Mouse (Mus musculus): ENCODE data around the gene Chchd1.
"Not testable (repeated sequence)": the region's sequence is repeated elsewhere in the genome, so short reads cannot be mapped to it uniquely, and the experiment has no call there.

The Chchd1 gene

GRCm38 (mm10) chr14:20691772-20692171, 11.0 kb upstream of the Chchd1 start:
- DNase-seq = no peak

DNA sequence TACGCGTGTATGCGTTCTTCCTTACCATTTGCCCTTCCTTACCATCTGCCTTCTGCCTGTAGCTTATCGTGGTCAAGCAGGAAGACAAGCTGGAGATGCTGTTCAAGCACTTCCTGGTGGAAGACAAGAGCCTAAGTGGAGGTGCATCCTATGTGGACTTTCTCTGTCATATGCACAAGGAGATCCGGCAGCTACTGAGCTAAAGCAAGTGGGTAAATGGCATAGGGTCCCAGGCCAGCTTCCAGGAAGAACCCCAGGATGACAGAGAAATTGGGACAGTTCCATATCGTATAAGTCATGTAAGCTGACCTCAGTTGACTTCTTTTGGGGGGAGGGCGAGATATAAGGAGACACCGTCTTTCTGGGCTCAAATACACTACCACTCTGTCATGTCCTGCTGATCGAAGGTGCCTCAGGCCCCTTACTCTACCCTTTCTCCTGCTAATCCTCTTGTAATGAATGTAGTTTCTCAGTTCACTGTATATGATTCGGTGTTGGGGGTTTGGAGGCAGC, 9.2 kb upstream of the Chchd1 start:
- DNase-seq = no peak

DNA sequence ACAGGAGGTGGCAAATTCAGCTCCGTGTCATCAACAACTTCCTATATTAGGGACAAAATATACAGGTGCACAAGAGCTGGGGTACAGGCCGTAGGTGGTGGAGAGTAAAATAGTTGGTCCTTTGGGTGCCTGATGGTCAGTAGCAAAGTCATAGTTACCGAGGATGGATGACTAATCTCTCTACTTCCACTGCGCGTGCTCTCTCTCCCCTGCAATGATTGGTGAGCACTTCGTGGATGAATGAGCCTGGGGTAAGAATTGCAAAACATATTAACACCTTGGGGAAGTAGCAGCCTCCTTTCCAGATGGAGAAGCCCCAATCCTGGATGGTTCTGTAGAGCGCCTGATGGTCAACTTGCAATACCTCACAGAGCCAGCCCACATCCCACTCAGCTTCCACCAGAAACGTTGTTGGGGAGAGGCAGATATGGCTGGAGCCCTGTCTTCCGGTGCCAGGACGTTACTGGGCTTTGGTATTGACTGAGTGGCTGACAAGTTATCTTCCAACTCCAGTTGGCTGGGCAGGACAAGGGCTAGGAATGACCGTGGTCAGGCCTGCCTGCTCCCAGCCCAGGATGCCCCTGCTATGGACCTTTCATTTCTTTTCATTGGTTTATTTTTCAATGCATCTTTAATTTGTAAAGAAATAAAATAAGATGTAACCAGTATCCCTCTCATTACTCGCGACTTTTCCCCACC, 8.5 kb upstream of the Chchd1 start:
- DNase-seq = no peak

- peak; percentile 86 for DNase-seq
Observed at GRCm38 (mm10) chr14:20694884-20695760, 7.7 kb upstream of the Chchd1 start, which contains the start of gene Fut11. Gene Fut11, plus strand, starts transcription at chr14:20694968.

DNA sequence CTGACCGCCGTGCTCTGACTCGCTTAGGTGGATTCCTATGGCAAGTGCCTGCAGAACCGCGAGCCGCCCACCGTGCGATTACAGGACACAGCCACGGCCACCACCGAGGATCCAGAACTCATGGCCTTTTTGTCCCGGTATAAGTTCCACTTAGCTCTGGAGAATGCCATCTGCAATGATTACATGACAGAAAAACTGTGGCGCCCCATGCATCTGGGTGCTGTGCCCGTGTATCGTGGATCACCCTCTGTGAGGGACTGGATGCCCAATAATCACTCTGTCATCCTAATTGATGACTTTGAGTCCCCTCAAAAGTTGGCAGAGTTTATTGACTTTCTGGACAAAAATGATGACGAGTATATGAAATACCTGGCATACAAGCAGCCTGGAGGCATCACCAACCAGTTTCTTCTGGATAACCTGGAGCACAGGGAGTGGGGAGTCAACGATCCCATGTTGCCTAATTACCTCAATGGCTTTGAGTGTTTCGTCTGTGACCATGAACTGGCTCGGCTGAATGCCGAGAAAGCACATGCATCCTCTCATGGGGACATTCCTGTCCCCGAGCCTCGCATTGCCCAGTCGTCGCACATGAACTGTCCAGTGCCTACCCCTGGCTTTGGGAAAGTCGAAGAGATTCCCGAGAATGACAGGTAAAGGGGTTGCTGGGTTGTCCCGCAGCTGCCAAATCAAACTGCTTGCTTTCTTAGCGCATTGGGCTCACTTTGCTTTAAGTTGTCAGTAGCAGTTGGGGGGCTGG, 6.9 kb upstream of the Chchd1 start:
- DNase-seq = peak; percentile 33

- peak; percentile 46 for DNase-seq
Observed at GRCm38 (mm10) chr14:20696986-20697385, 5.8 kb upstream of the Chchd1 start.

GRCm38 (mm10) chr14:20698515-20698914, 4.3 kb upstream of the Chchd1 start:
- DNase-seq = no peak

DNA sequence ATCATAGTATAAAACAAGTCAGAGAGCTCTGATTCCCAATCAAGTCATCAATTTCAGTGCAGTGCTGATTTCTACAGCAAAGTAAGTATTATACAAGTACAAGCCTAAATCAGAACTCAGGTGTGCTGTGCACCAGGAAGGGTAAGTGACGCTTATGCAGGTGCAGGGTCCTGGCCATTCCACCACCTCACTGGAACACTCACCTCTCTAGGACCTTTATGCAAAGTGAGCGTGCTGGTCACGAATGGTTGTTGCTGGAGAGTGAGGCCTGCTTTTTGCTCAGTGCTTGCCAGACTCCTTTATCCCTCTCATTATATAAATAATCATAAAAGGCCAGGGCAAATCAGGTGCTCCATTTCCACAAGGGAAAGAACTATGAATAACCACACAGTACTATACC, 2.4 kb upstream of the Chchd1 start:
- DNase-seq = no peak

GRCm38 (mm10) chr14:20701554-20701953, 1.3 kb upstream of the Chchd1 start:
- DNase-seq = no peak

DNA sequence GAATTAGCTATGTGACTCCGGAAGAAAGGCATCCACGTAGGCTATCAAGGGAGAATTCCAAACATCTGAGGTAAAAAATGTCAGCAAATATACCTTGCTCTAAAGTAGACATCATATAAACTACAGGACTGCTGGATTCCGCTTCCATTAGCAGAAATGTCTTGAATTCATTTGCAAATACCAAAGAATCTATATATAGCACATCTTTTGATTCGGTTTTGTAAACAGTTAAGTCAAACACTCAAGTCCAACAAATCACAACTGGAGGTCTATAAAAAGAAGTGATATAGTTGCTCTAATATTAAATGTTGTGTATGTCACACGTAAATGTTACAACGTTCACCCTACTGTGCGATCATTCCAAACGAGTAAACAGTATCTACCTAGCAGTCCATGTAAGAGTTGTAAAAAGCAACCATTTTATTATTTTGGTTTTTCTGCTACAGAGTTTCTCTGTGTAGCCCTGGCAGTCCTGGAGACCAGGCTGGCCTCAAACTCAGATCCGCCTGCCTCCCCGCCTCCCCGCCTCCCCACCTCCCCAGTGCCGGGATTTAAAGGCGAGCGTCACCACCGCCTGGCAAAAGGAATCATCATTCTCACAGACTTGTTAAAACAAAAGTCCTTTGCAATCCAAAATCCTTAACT, 588 bp upstream of the Chchd1 start:
- no peak for DNase-seq

DNA sequence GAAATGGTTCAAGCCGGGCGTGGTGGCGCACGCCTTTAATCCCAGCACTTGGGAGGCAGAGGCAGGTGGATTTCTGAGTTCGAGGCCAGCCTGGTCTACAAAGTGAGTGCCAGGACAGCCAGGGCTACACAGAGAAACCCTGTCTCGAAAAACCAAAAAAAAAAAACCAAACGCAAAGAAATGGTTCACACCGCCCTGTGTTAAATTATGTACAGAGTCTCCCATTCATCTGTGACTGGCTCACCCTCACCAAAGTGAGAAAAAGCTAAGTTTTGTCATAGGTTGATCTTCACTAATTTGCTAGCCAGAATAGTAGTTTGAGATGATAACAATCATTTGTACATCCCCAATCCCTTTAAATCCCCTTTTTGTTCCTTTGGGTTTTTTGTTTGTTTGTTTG, 655 bp downstream of the Chchd1 start:
- not testable (repeated sequence) for DNase-seq

DNA sequence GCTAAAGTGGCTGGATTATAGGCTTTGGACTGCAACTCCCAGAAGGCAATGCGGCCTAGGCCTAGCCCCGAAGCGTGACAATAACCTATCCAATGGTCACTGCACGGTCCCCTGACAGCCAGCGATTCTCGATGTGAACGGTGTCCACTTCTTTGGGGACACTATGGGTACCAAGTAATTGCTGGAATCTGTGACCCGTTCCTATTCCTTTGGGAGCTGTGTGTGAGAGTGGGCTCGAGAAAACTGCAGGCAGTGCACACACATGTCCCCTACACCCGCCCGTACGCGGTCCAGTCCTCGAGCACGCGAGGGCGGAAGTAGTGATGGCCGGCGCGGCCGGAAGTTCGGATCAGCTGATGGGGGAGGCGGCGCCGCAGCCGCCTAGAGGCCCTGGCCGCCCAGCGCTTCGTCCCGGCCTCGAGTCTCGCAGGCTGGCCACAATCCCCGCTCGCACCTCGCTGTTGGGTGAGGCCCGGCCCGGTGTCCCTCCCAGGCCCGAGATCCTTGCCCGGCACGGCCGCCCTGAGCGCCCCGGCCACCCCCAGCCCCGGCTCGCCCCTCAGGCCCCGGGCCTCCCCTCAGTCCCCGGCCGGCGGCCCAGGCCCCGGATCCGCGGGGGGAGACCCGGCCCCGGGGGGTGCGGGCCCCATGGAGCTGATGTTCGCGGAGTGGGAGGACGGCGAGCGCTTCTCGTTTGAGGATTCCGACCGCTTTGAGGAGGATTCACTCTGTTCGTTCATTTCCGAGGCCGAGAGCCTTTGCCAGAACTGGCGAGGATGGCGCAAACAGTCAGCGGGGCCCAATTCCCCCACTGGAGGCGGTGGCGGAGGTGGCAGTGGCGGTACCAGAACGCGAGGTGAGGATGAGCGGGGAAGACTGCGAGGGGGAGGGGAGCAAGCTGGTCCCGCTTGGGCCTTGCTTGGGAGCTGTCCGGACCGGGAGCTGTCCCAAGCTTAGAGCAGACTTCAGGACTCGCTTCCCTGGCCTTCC, 4.7 kb downstream of the Chchd1 start, which contains the start of gene Zswim8:
TSS of gene Zswim8 (plus strand) at position 352 of the 990 bp plus-strand sequence.
- DNase-seq = peak; percentile 87

DNA sequence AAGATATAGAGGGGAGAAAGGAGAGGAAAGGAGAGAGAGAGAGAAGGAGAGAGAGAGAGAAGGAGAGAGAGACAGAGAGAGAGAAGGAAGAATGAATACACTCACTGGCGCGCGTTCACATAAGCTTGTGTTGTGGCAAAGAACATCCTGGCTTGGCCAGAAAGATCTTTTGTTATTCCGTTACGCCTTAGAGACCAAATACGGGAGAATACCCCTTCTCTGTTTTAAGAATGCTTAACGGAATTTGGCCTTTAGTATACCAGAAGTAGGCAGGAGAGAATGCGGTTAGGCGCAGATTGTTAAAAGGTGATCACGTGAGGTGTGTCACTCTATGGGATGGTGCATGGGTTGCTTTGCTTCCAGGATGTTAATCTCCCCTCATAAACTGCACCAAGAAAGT, 5.4 kb downstream of the Chchd1 start:
- DNase-seq = no peak

GRCm38 (mm10) chr14:20713832-20714231, 11.0 kb downstream of the Chchd1 start:
- DNase-seq = no peak

DNA sequence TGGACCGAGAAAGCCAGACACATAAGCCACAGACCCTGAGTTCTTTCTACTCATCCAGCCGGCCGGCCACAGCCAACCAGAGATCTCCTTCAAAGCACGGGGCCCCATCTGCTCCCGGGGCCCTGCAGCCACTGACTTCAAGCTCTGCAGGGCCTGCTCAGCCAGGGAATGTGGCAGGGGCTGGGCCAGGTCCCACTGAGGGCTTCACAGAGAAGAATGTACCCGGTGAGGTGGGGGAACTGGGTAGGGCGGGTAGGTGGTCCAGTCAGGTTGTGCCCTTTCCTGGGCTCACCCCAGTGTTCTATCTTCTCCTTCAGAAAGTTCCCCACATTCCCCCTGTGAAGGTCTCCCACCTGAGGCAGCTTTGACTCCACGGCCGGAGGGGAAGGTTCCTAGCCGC, 15.6 kb downstream of the Chchd1 start:
- no peak for DNase-seq

DNA sequence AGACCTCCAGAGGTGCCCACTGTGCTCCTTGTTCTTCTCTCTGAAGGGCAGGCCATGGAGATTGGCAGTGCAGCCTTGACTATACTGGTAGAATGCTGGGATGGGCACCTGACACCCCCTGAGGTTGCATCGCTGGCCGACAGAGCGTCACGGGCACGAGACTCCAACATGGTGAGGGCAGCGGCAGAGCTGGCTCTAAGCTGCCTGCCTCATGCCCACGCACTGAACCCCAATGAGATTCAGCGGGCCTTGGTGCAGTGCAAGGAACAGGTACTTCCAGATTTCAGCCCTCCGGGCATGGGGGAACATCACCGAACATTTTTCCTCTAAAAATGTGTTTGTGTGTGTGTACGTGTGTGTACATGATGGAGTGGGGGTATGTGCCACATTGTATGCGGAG, 17.0 kb downstream of the Chchd1 start:
- DNase-seq = no peak

- DNase-seq = no peak
Observed at GRCm38 (mm10) chr14:20721371-20721770, 18.6 kb downstream of the Chchd1 start.

- no peak for DNase-seq
Observed at GRCm38 (mm10) chr14:20723006-20723405, 20.2 kb downstream of the Chchd1 start.

- peak; percentile 71 for DNase-seq
Observed at GRCm38 (mm10) chr14:20724043-20724442, 21.2 kb downstream of the Chchd1 start.

GRCm38 (mm10) chr14:20725660-20726339, 23.0 kb downstream of the Chchd1 start:
- DNase-seq = no peak

DNA sequence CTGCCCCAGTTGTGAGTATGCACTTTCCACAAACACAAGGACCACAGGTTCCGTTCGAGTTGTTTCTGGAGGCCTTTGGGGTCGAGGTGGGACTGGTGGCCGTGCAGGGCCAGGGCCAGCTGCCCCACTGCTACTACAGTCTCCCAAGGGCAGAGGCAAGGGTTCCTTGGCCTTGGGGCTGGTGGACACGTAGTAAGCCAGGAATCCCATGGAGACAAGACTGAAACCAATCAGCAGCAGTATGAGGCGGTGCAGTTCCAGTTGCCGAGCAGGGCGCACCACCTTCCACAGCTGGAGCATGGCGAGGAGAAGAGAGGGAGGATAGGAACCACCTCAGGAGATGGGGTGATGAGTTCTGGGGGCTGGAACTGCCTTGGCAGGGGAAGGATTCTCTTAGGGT, 27.1 kb downstream of the Chchd1 start:
- DNase-seq = no peak

Data from right cerebral cortex, postnatal 14 days (tissue).